Mouse (Mus musculus): ENCODE measurements around the gene Mcpt2. TPM values are rescaled to one million over a fixed set of nuclear protein-coding genes. Genes with fewer than 3 reads are reported as not detected.
"Not testable (repeated sequence)": the region's sequence is repeated elsewhere in the genome, so short reads cannot be mapped to it uniquely, and the experiment has no call there.

Mcpt2 gene
- polyA plus RNA-seq (2012; rRNA removed): not detected in 2 replicates

GRCm38 (mm10) chr14:56041792-56042191, at the start of gene Mcpt2:
Gene Mcpt2, plus strand, starts transcription at chr14:56042041.
- not testable (repeated sequence) for DNase-seq; H3K4me3 ChIP-seq (replicated peaks; ENCODE audit: insufficient read depth, low read depth, low read length)

DNA sequence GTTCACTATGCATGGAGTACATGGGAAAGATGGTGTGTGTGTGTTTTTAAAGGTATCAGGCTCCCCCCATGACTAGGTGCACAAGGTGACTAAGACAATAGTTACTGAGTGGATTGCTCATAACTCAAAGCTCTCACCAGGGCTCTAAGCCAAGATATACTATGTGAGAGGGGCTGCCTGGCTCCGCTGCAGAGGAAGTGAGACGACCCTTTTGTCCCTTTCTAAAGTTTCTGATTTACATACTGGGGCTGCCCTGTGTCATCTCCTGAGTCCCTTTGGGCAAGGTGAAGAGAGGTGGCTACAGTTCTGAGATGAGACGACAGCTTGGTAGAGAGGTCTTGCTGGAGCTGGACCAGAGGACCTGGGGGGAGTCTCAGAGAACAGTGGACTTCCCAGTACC, 28.7 kb upstream of the Mcpt2 start:
- 75% methylated on average over 3 of the region's 3 CpGs for WGBS

More at GRCm38 (mm10) chr14:56041792-56042191, at the start of gene Mcpt2:
- H3K4me1 ChIP-seq (ENCODE audit: control insufficient read depth, insufficient read depth, low read length); H3K27ac ChIP-seq (ENCODE audit: insufficient read depth, low read length); H3K27me3 ChIP-seq (ENCODE audit: control insufficient read depth, insufficient read depth, low read length): not testable (repeated sequence)
- WGBS: 89% methylated on average over 1 of the region's 1 CpGs

DNA sequence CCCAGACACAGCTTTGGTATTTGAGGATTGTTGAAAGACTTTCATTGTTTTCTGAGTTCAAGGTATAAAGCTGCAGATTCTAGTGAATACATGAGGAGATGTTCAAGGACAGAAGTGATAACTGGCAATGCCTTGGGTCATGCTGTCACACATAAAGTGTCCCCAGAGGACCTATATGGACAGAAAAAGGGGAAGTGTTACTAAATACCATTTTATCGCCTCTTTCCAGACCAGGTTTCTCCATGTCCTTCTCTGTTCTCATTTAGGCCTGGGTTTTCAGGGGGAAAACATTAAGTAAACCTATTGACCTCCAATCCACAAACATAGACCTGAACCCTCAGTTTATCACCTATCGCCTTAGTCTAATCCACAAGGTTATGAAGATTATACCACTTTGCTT, 27.9 kb upstream of the Mcpt2 start:
- no peak overlapping the region for H3K4me3 ChIP-seq (replicated peaks; ENCODE audit: insufficient read depth, low read depth, low read length)
- no peak overlapping the region for H3K27ac ChIP-seq (ENCODE audit: insufficient read depth, low read length)
- WGBS: 89% methylated on average over 2 of the region's 2 CpGs
- DNase-seq: no peak
- no peaks in the 10 kb centered on the region for H3K27me3 ChIP-seq (ENCODE audit: control insufficient read depth, insufficient read depth, low read length)
- no peak for TF ChIP-seq POLR2A (IDR thresholded peaks at IDR 0.05; ENCODE audit: borderline replicate concordance, insufficient read depth, low read length)
- no peaks in the 10 kb centered on the region for H3K4me1 ChIP-seq (ENCODE audit: control insufficient read depth, insufficient read depth, low read length)

More for the DNA sequence above, 28.7 kb upstream of the Mcpt2 start:
- H3K4me3 ChIP-seq (replicated peaks; ENCODE audit: insufficient read depth, low read depth, low read length): no peak overlapping the region
- DNase-seq: no peak
- H3K4me1 ChIP-seq (ENCODE audit: control insufficient read depth, insufficient read depth, low read length): no peaks in the 10 kb centered on the region
- no peak for TF ChIP-seq CTCF (IDR thresholded peaks at IDR 0.05; ENCODE audit: borderline replicate concordance, insufficient read depth, low read depth, low read length)
- no peak for TF ChIP-seq POLR2A (IDR thresholded peaks at IDR 0.05; ENCODE audit: borderline replicate concordance, insufficient read depth, low read length)
- H3K27ac ChIP-seq (ENCODE audit: insufficient read depth, low read length): no peak overlapping the region
- no peaks in the 10 kb centered on the region for H3K27me3 ChIP-seq (ENCODE audit: control insufficient read depth, insufficient read depth, low read length)

DNA sequence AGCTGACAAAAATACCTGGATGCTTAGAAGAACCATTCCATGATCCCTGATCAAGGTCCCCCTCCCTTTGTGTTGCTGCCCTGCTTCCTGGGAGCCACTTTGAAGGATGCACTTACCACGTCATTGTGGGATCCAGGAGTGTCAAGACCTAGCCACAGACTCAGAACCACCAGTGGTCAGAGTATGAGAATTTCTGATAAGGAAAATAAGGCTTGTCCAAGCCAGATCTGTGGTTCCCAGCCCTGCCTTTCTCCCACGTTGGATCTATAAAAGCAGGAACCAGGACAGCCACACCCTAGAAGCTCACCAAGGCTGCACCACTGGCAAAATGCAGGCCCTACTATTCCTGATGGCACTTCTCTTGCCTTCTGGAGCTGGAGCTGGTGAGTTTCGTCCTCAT, 24.2 kb upstream of the Mcpt2 start, which contains the start of gene Mcpt1:
Gene Mcpt1 (plus strand): TSS at position 301 of the 400 bp plus-strand sequence.
- not testable (repeated sequence) for H3K4me3 ChIP-seq (replicated peaks; ENCODE audit: insufficient read depth, low read depth, low read length); DNase-seq; H3K27me3 ChIP-seq (ENCODE audit: control insufficient read depth, insufficient read depth, low read length); H3K27ac ChIP-seq (ENCODE audit: insufficient read depth, low read length); H3K4me1 ChIP-seq (ENCODE audit: control insufficient read depth, insufficient read depth, low read length)
- WGBS: 86% methylated on average over 3 of the region's 3 CpGs

DNA sequence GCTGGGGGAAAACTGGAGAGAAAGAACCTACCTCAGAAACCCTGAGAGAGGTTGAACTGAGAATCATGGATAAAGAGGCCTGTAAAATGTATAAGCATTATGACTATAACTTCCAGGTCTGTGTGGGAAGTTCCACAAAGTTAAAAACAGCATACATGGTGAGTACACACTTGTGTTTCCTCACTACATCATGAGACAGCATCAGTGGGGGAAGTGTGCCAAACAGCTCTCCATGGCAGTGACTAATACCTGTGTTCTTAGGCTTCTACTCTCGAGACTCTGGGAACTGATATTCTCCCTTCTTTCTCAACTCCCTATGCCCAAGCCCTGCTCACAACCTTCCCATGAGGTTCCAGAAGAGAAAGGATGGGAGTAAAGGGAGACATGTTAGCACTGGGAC, 22.4 kb upstream of the Mcpt2 start:
- WGBS: 76% methylated on average over 1 of the region's 1 CpGs
- no peak for DNase-seq

GRCm38 (mm10) chr14:56021305-56021704, 20.5 kb upstream of the Mcpt2 start:
- H3K27me3 ChIP-seq (ENCODE audit: control insufficient read depth, insufficient read depth, low read length); H3K27ac ChIP-seq (ENCODE audit: insufficient read depth, low read length); H3K4me1 ChIP-seq (ENCODE audit: control insufficient read depth, insufficient read depth, low read length); DNase-seq; H3K4me3 ChIP-seq (replicated peaks; ENCODE audit: insufficient read depth, low read depth, low read length): not testable (repeated sequence)
- 73% methylated on average over 4 of the region's 4 CpGs for WGBS

More for the DNA sequence above, 22.4 kb upstream of the Mcpt2 start:
- Histone ChIP-seq H3K4me3 (replicated peaks; ENCODE audit: insufficient read depth, low read depth, low read length) (no peak overlapping the region), H3K4me1 (ENCODE audit: control insufficient read depth, insufficient read depth, low read length) (no peaks in the 10 kb centered on the region), H3K27ac (ENCODE audit: insufficient read depth, low read length) (no peak overlapping the region), H3K27me3 (ENCODE audit: control insufficient read depth, insufficient read depth, low read length) (no peaks in the 10 kb centered on the region)
- no peak for TF ChIP-seq POLR2A (IDR thresholded peaks at IDR 0.05; ENCODE audit: borderline replicate concordance, insufficient read depth, low read length)
- no peak for TF ChIP-seq CTCF (IDR thresholded peaks at IDR 0.05; ENCODE audit: borderline replicate concordance, insufficient read depth, low read depth, low read length)

DNA sequence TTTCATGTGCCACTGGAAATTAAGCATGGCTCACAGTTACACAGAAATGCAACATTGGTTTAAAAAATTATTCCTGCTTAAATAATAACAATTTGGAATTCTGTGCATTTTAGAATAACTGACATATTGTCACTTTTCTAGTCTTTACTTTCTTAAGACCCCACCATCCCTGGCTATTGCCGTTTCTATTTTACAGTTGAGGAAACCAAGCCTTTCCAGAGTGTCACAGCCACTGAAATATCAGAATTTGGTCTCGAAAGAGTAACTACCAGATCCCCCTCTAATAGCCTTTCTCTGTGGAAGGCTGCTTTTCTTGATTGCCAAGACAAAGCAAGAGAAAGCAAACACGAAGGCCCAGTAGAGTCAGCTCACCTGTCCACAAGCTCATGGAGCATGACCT, 11.4 kb upstream of the Mcpt2 start, which contains the start of gene Mcpt9:
Gene Mcpt9 (minus strand): TSS at position 101 of the 400 bp plus-strand sequence.
- H3K27ac ChIP-seq (ENCODE audit: insufficient read depth, low read length); DNase-seq; H3K4me1 ChIP-seq (ENCODE audit: control insufficient read depth, insufficient read depth, low read length); H3K27me3 ChIP-seq (ENCODE audit: control insufficient read depth, insufficient read depth, low read length); H3K4me3 ChIP-seq (replicated peaks; ENCODE audit: insufficient read depth, low read depth, low read length): not testable (repeated sequence)
- 77% methylated on average over 3 of the region's 3 CpGs for WGBS

- no peaks in the 10 kb centered on the region for H3K27me3 ChIP-seq (ENCODE audit: control insufficient read depth, insufficient read depth, low read length)
- WGBS: 79% methylated on average over 2 of the region's 2 CpGs
- no peaks in the 10 kb centered on the region for H3K4me1 ChIP-seq (ENCODE audit: control insufficient read depth, insufficient read depth, low read length)
- TF ChIP-seq POLR2A (IDR thresholded peaks at IDR 0.05; ENCODE audit: borderline replicate concordance, insufficient read depth, low read length): no peak
- H3K27ac ChIP-seq (ENCODE audit: insufficient read depth, low read length): no peak overlapping the region
- H3K4me3 ChIP-seq (replicated peaks; ENCODE audit: insufficient read depth, low read depth, low read length): no peak overlapping the region
- no peak for DNase-seq
Measured at GRCm38 (mm10) chr14:56034433-56034832, 7.4 kb upstream of the Mcpt2 start.

- TF ChIP-seq CTCF (IDR thresholded peaks at IDR 0.05; ENCODE audit: borderline replicate concordance, insufficient read depth, low read depth, low read length) (no peak), POLR2A (IDR thresholded peaks at IDR 0.05; ENCODE audit: borderline replicate concordance, insufficient read depth, low read length) (no peak)
- WGBS: 78% methylated on average over 3 of the region's 3 CpGs
Measured at GRCm38 (mm10) chr14:56055408-56055807, 13.6 kb downstream of the Mcpt2 start.

More at GRCm38 (mm10) chr14:56055408-56055807, 13.6 kb downstream of the Mcpt2 start:
- no peak overlapping the region for H3K27ac ChIP-seq (ENCODE audit: insufficient read depth, low read length)
- no peak for DNase-seq
- no peaks in the 10 kb centered on the region for H3K4me1 ChIP-seq (ENCODE audit: control insufficient read depth, insufficient read depth, low read length)
- no peaks in the 10 kb centered on the region for H3K27me3 ChIP-seq (ENCODE audit: control insufficient read depth, insufficient read depth, low read length)
- H3K4me3 ChIP-seq (replicated peaks; ENCODE audit: insufficient read depth, low read depth, low read length): no peak overlapping the region

Measured in cerebellum, adult 2 months (tissue).